Mouse (Mus musculus): ENCODE measurements at regions not wholly inside any gene's neighbourhood (a gene's known extent, or its start where the extent isn't known, plus 50 kb on each side); places are given as distances from the start of the nearest gene placed in this dataset.

DNA sequence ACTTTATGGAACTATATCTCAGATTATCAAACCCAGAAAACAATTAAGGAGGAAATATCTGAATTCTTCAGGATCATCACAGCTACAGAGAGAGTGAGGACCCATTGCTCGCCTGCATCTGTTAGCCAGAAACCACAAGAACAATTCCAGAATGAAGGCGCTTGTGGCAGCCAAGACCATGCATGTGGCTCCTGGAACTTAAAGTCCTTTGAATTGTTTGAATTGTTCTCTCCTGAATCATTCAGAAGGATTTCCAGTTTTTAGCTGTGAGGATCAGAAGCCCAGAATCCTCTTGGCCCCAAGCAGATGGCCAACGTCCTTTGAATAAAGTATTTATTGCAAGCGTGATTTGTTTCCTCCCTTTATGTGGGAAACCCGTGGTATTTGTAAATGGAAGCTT, 195.9 kb downstream of the Dio2 start:
- H3K4me3 ChIP-seq (replicated peaks), result no peak overlapping the region
- H3K36me3 ChIP-seq (replicated peaks), result no peaks in the 10 kb centered on the region
- H3K27ac ChIP-seq, result no peak overlapping the region
- no peak overlapping the region for H3K4me2 ChIP-seq
- H3K9ac ChIP-seq, result no peak overlapping the region
- 87% methylated on average over 5 of the region's 5 CpGs for WGBS
- H3K27me3 ChIP-seq, result no peaks in the 10 kb centered on the region
- no peaks in the 10 kb centered on the region for H3K9me3 ChIP-seq
- no peak for ATAC-seq (ENCODE audit: low FRiP score)
- no peaks in the 10 kb centered on the region for H3K4me1 ChIP-seq

Measured in forebrain, embryonic 12.5 days (tissue).